23 mouse cellular contexts compared by ENCODE assay signal in the genomic region with DNA sequence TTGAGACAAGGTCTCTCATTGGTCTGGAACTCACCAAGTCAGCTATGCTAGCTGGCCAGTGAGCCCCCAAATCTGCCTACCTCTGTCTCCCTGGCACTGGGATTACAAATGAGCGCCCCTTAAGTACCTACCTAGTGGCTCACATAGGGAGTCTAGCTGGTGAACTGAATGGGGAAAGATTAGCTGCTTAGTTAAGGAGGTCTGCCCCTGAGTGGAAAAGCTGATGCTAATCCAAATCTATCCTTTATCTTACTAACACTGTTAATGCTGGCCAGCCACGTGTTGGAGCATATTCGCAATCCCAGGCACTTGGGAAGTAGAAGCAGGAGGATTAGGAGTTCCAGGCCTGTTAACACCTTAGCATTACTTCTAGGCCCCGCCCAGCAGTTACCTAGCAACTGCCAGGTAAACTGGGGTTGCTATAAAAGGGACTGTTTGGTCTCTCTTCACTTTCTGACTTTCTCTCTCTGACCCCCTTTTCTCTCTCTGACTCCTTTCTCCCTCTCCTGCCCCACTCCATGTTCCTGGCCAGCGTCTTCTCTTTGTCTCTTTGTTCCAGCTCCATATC. TPM values are rescaled to one million over a fixed set of nuclear protein-coding genes. Genes with fewer than 3 reads are reported as not detected.
A peak's percentile ranks its signal among the peaks of the same experiment; 100 is the strongest.
DNase-seq lines count a peak whose midpoint lies in the region; ATAC-seq lines count a peak whose summit lies in the region.
"Had no signal": no experiment of that assay in that cellular context is flagged by ENCODE, and none has a peak within 500 bp of the region (broad histone marks: within the 10 kb centered on the region; RNA-seq: fewer than 3 reads in every experiment).

No protein-coding gene starts in this region.

- H3K4me1 ChIP-seq in limb, embryonic 15.5 days: peaks cover 18% of the 10 kb centered on the region
- peaks cover 47% of the 10 kb centered on the region for H3K4me1 ChIP-seq in limb, embryonic 10.5 days
- H3K4me1 ChIP-seq in midbrain, embryonic 11.5 days (ENCODE audit: control insufficient read depth, insufficient read depth, low read length): peaks cover 3% of the 10 kb centered on the region
- peaks cover 4% of the 10 kb centered on the region; the same call in 1 of the 2 replicates for H3K4me1 ChIP-seq in midbrain, embryonic 14.5 days (ENCODE audit: control insufficient read depth, insufficient read depth, low read length)

- ATAC-seq in limb, embryonic 15.5 days (ENCODE audit: insufficient number of reproducible peaks, low FRiP score, low TSS enrichment, low read depth): no peak
- ATAC-seq in midbrain, embryonic 11.5 days (ENCODE audit: low FRiP score): no peak
- ATAC-seq in midbrain, embryonic 14.5 days (ENCODE audit: low FRiP score, low TSS enrichment): no peak
- ATAC-seq: CD4-positive, CD25-positive, alpha-beta regulatory T cell, adult 4 months; forebrain, embryonic 15.5 days; hindbrain, embryonic 16.5 days; Patski had no signal

- no peaks in the 10 kb centered on the region for H3K9me3 ChIP-seq in limb, embryonic 15.5 days
- no peaks in the 10 kb centered on the region for H3K9me3 ChIP-seq in limb, embryonic 10.5 days (replicated peaks)
- no peaks in the 10 kb centered on the region for H3K9me3 ChIP-seq in midbrain, embryonic 11.5 days (ENCODE audit: control insufficient read depth, low read length)
- no peaks in the 10 kb centered on the region for H3K9me3 ChIP-seq in midbrain, embryonic 14.5 days (ENCODE audit: control insufficient read depth, low read length)
- H3K9me3 ChIP-seq: embryonic facial prominence, embryonic 15.5 days; forebrain, embryonic 15.5 days; heart, embryonic 12.5 days had no signal

- H3K4me3 ChIP-seq in limb, embryonic 15.5 days: no peak overlapping the region
- H3K4me3 ChIP-seq in limb, embryonic 10.5 days: no peak overlapping the region
- no peak overlapping the region for H3K4me3 ChIP-seq in midbrain, embryonic 11.5 days (ENCODE audit: low read depth, low read length)
- no peak overlapping the region for H3K4me3 ChIP-seq in midbrain, embryonic 14.5 days (replicated peaks; ENCODE audit: low read depth, low read length)
- H3K4me3 ChIP-seq: embryonic facial prominence, embryonic 15.5 days; erythroblast, embryonic 14.5 days; forebrain, embryonic 15.5 days; heart, embryonic 12.5 days had no signal

- 60% methylated on average over 5 of the region's 5 CpGs for WGBS in limb, embryonic 15.5 days
- WGBS in limb, embryonic 10.5 days: 66% methylated on average over 5 of the region's 5 CpGs
- 59% methylated on average over 5 of the region's 5 CpGs for WGBS in midbrain, embryonic 11.5 days
- 62% methylated on average over 5 of the region's 5 CpGs for WGBS in midbrain, embryonic 14.5 days

- H3K4me2 ChIP-seq in limb, embryonic 15.5 days: no peak overlapping the region
- H3K4me2 ChIP-seq in midbrain, embryonic 11.5 days: no peak overlapping the region
- H3K4me2 ChIP-seq in midbrain, embryonic 14.5 days (ENCODE audit: low read length): no peak overlapping the region
- H3K4me2 ChIP-seq: embryonic facial prominence, embryonic 15.5 days; forebrain, embryonic 15.5 days; heart, embryonic 12.5 days had no signal

- H3K9ac ChIP-seq in limb, embryonic 15.5 days: no peak overlapping the region
- H3K9ac ChIP-seq in midbrain, embryonic 11.5 days (ENCODE audit: low read length): no peak overlapping the region
- no peak overlapping the region for H3K9ac ChIP-seq in midbrain, embryonic 14.5 days (replicated peaks; ENCODE audit: low read length)
- H3K9ac ChIP-seq: embryonic facial prominence, embryonic 15.5 days; forebrain, embryonic 15.5 days; heart, embryonic 12.5 days had no signal

- H3K36me3 ChIP-seq in limb, embryonic 15.5 days: no peaks in the 10 kb centered on the region
- no peaks in the 10 kb centered on the region for H3K36me3 ChIP-seq in limb, embryonic 10.5 days
- H3K36me3 ChIP-seq in midbrain, embryonic 11.5 days (ENCODE audit: control insufficient read depth, insufficient read depth, low read length): no peaks in the 10 kb centered on the region
- H3K36me3 ChIP-seq in midbrain, embryonic 14.5 days (ENCODE audit: control insufficient read depth, insufficient read depth, low read length): no peaks in the 10 kb centered on the region
- H3K36me3 ChIP-seq: embryonic facial prominence, embryonic 15.5 days; forebrain, embryonic 15.5 days; heart, embryonic 12.5 days had no signal

- 0 out of 2 replicates have a peak overlapping the region, but pooled peaks have one; percentile 11 for H3K27ac ChIP-seq in limb, embryonic 15.5 days
- no peak overlapping the region; the same call in 1 of the 2 replicates for H3K27ac ChIP-seq in limb, embryonic 10.5 days
- no peak overlapping the region for H3K27ac ChIP-seq in midbrain, embryonic 11.5 days (ENCODE audit: low read depth, low read length)
- H3K27ac ChIP-seq in midbrain, embryonic 14.5 days (replicated peaks; ENCODE audit: low read depth, low read length): no peak overlapping the region
- H3K27ac ChIP-seq: embryonic facial prominence, embryonic 15.5 days; forebrain, embryonic 15.5 days had no signal

- DNase-seq in limb, embryonic 10.5 days (ENCODE audit: low spot score): no peak
- DNase-seq in midbrain, embryonic 11.5 days (ENCODE audit: low spot score, missing footprints): peak; percentile 85
- no peak for DNase-seq in midbrain, embryonic 14.5 days
- DNase-seq in lung, postnatal 10 days: peak; percentile 25
- peak; percentile 49 for DNase-seq in retina, postnatal 7 days (ENCODE audit: low read depth, low spot score)
- no peak for DNase-seq in frontal cortex, postnatal 25 days (ENCODE audit: low spot score in 2 of 2)
- DNase-seq in left cerebral cortex, adult 11 months (ENCODE audit: low spot score): no peak
- DNase-seq: adrenal gland, adult 8-10 months; adrenal gland, postnatal 36 days; B cell, adult 2 months; cerebellum, adult 11 months; cerebellum, adult 8-10 months; cerebellum, postnatal 14 days; embryo, embryonic 11 days; gastrocnemius, postnatal 14 days had no signal

- H3K27me3 ChIP-seq in limb, embryonic 15.5 days: no peaks in the 10 kb centered on the region
- H3K27me3 ChIP-seq in limb, embryonic 10.5 days (ENCODE audit: low read depth, poor library complexity, severe bottlenecking): no peaks in the 10 kb centered on the region
- H3K27me3 ChIP-seq in midbrain, embryonic 11.5 days (ENCODE audit: control insufficient read depth, insufficient read depth, low read length): no peaks in the 10 kb centered on the region
- no peaks in the 10 kb centered on the region for H3K27me3 ChIP-seq in midbrain, embryonic 14.5 days (ENCODE audit: control insufficient read depth, insufficient read depth, low read length)
- H3K27me3 ChIP-seq: embryonic facial prominence, embryonic 15.5 days; forebrain, embryonic 15.5 days; heart, embryonic 12.5 days; Patski had no signal

RNA-seq across cellular contexts. Expression of gene Fanci, which starts 1.5 kb away (rescaled TPM):
- 6.1 and 6.2 TPM in 2 replicates for polyA plus RNA-seq in limb, embryonic 15.5 days (2015; fragmentation: Nextera tagmentation; extraction: Ambion mirVana)
- polyA plus RNA-seq in limb, embryonic 10.5 days (2016; fragmentation: Nextera tagmentation; extraction: Ambion mirVana): 19.7 and 22.4 TPM in 2 replicates
- polyA plus RNA-seq in midbrain, embryonic 11.5 days (2014; fragmentation: Nextera tagmentation; extraction: Ambion mirVana): 18.7 and 20.2 TPM in 2 replicates
- 1.6 and 3.1 TPM in 2 replicates for polyA plus RNA-seq in midbrain, embryonic 14.5 days (2014; fragmentation: Nextera tagmentation; extraction: Ambion mirVana)

RNA-seq across cellular contexts. Expression of gene Rlbp1, which starts 3.4 kb away (rescaled TPM):
- polyA plus RNA-seq in limb, embryonic 15.5 days (2015; fragmentation: Nextera tagmentation; extraction: Ambion mirVana): 1.1 and 2.0 TPM in 2 replicates
- 0.21 and 0.33 TPM in 2 replicates for polyA plus RNA-seq in limb, embryonic 10.5 days (2016; fragmentation: Nextera tagmentation; extraction: Ambion mirVana)
- polyA plus RNA-seq in midbrain, embryonic 11.5 days (2014; fragmentation: Nextera tagmentation; extraction: Ambion mirVana): 0.52 and 0.63 TPM in 2 replicates
- 9.2 TPM in 2 replicates for polyA plus RNA-seq in midbrain, embryonic 14.5 days (2014; fragmentation: Nextera tagmentation; extraction: Ambion mirVana)
- polyA plus RNA-seq: CD4-positive, CD25-positive, alpha-beta regulatory T cell, adult 4 months; erythroblast, embryonic 14.5 days; heart, embryonic 12.5 days; Patski had no signal

Comparison
In these comparisons a context has a peak if more than half of its experiments do, and no peak if none do; other contexts are left out.
1. DNase-seq: peak in midbrain, embryonic 11.5 days (single experiment), lung, postnatal 10 days (single experiment) and retina, postnatal 7 days (single experiment); none in limb, embryonic 10.5 days (single experiment), midbrain, embryonic 14.5 days (single experiment), frontal cortex, postnatal 25 days (0 of 2) and left cerebral cortex, adult 11 months (single experiment).